Mouse (Mus musculus): ENCODE data around the gene Slc22a30.
"Not testable (repeated sequence)": the region's sequence is repeated elsewhere in the genome, so short reads cannot be mapped to it uniquely, and the experiment has no call there.

Gene Slc22a30

DNA sequence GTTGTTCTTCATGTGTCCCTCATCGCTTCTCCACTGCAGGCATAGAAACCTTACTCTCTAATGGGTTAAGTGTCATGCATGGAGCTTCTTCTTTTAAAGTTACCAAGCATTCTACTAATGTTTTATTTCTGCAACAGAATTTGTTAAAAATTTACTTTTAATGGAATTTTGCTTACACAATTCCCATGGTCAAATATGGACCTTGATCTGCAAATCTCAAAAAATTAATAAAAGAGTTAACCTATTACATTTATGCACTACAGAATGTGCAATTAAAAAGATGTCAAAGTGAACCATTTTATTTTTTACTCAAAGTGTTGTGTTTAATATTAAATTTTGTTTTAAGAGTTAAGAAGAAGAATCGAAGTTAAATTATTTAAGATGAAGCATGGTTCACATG is at the start of gene Slc22a30:
Gene Slc22a30 (minus strand): TSS at position 101 of the 400 bp plus-strand sequence.
- not testable (repeated sequence) for DNase-seq

DNA sequence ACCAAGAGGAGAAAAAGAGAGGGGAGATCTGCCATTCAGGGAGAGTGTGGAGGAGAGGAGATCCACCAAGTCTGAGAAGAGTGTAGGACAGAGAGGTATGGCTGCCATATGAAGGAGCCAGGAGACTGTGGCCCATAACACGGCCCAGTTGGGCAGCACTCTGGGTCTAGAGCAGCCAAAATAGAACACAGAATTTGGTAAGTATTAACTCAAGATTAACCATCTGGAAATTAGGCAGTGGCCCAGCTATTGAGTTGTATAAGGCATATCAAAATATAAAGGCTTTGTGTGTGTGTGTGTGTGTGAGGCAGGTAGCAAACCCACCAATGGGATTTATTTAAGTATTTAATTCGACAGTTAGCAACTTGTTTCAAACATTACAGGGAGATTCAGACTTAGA is 43.4 kb upstream of the Slc22a30 start:
- no peak for DNase-seq

DNA sequence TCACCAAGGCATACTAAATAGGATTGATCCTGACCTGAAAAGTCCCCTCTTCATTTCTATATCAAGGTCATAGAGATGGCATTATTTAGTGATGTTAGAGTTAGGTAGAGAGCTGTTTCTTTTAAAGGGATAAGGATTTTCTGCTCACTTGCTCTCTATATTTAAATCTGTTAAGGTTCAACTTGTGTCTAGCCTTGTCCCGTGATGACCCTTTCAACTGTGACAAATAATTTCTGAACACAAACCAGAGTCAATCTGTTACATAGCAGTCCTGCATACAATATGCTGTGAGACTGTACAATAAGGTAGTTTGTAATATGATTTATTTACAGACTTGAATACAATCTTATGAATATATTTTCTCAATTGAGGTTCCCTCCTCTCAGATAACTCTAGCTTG is 42.6 kb upstream of the Slc22a30 start:
- no peak for DNase-seq

DNA sequence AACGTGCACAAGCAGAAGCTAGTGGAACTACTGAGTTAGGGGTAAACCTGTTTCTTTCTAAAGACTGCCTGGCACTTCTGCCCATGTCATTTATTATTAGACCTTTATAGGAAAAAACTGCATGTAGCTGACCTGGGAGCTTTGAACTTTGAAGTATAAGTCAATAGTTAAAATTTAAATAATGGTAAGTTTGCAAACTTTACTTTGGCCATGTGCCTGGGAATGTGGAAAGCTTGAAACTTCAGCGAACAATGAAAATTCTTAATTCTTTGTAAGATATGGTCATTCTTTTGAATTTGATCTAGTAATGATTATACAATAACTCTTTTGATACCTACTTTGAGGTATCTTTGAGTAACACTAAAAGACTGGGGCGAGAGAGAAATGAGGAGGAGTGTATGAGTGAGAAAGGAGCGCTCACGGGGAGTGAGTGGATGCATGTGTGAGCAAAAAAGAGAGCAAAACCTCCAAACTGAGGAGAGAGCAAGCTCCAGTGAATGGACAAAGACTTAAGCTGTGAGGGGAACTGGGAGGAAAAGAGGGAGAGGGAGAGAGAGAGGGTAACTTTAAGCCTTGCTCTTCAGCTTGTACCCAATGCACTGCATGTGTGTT is 26.2 kb upstream of the Slc22a30 start:
- DNase-seq: no peak

DNA sequence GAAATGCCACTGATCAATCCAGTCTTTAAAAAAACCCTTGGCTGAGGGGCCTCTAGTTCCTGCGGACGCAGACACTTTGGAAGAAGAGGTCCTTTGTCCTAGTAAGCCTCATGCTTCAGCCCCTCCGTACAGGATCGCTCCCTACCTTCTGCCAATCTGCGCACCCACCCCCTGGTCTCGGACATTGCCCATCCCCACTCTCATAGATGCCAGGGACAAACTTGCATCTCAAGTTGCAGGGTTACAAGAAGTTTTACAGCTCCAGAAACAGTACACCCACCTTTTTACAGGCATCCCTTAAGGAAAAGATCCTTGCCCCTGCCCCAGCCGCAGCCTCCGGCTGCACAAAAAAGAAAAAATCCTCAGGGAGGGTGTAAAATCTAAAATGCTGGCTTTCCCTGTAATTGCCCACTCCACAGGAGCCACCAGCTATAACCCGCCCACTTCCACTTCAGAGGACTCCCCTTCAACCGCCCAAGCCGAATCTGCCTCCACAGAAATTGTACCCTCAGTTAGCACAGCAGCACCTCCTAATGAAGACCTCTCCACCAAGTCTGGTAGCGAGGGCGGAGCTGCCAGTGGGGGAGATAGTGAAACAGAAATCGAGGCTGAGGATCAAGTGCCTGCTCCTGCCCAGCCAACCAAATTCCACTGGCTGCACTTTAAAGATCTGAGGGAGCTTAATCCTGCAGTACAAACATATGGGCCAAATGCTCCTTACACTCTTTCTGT is 2.5 kb upstream of the Slc22a30 start:
- not testable (repeated sequence) for DNase-seq
